Mouse (Mus musculus) myocyte (in vitro differentiated cells): ENCODE results near the gene Prrg1.

Experiments
- CEBPB ChIP-seq: IDR thresholded peaks from 2 replicates; pipeline ENCODE4 v1.6.1; 2011; ENCODE audit warnings: mild to moderate bottlenecking, moderate library complexity; ENCODE audit not compliant: poor library complexity, insufficient read depth, severe bottlenecking
- E2F4 ChIP-seq: IDR thresholded peaks from one replicate; pipeline ENCODE4 v1.6.1; 2011; ENCODE audit warnings: mild to moderate bottlenecking, control low read depth, moderate library complexity; ENCODE audit not compliant: insufficient read depth
- MAX ChIP-seq: IDR thresholded peaks from one replicate; pipeline ENCODE4 v1.6.1; 2011; ENCODE audit warnings: low read depth, mild to moderate bottlenecking, control low read depth
- MYOD1 ChIP-seq, 3 experiments: IDR thresholded peaks; one replicate each; pipeline ENCODE4 v1.6.1; 2011; ENCODE audit warnings: control low read depth in 2 of 3, low read depth in 2 of 3, mild to moderate bottlenecking in 2 of 3, moderate library complexity in 1 of 3; ENCODE audit not compliant: insufficient read length in 2 of 3, control insufficient read depth in 1 of 3
- MYOG ChIP-seq, 3 experiments: IDR thresholded peaks; one replicate each; pipeline ENCODE4 v1.6.1; 2011; ENCODE audit warnings: control low read depth in 2 of 3, low read depth in 2 of 3, mild to moderate bottlenecking in 2 of 3; ENCODE audit not compliant: insufficient read length in 2 of 3, control insufficient read depth in 1 of 3, insufficient read depth in 1 of 3
- POLR2A ChIP-seq: IDR thresholded peaks from one replicate; pipeline ENCODE4 v1.6.1; 2011; ENCODE audit warnings: low read depth, mild to moderate bottlenecking, control low read depth, moderate library complexity; ENCODE audit not compliant: insufficient read length
- POLR2AphosphoS2 ChIP-seq: IDR thresholded peaks from one replicate; pipeline ENCODE4 v1.6.1; 2011; ENCODE audit warnings: low read depth, control low read depth; ENCODE audit not compliant: insufficient read length
- SRF ChIP-seq: IDR thresholded peaks from one replicate; pipeline ENCODE4 v1.6.1; 2011; ENCODE audit warnings: low read depth; ENCODE audit not compliant: control insufficient read depth, insufficient read length
- TCF12 ChIP-seq: IDR thresholded peaks from one replicate; pipeline ENCODE4 v1.6.1; 2011; ENCODE audit warnings: mild to moderate bottlenecking, control low read depth; ENCODE audit not compliant: poor library complexity, insufficient read depth, severe bottlenecking
- USF1 ChIP-seq: IDR thresholded peaks from one replicate; pipeline ENCODE4 v1.6.1; 2011; ENCODE audit warnings: low read depth, mild to moderate bottlenecking, control low read depth, moderate library complexity

GRCm38 (mm10) chrX:78583202-78584004 is at the start of gene Prrg1:
- TF ChIP-seq POLR2A (peak; percentile 63), MAX (no peak), SRF (no peak), POLR2AphosphoS2 (no peak), MYOG (IDR thresholded peaks at IDR 0.05; ENCODE audit: control insufficient read depth in 1 of 3, insufficient read depth in 1 of 3, insufficient read length in 2 of 3, low read depth in 2 of 3) (peak in 1 of 3 experiments; percentile 37), E2F4 (no peak), TCF12 (no peak), CEBPB (no peak), MYOD1 (IDR thresholded peaks at IDR 0.05; ENCODE audit: control insufficient read depth in 1 of 3, insufficient read length in 2 of 3, low read depth in 2 of 3) (peak in 2 of 3 experiments; percentile 21 to 48), USF1 (no peak)
